Mouse (Mus musculus) brain, adult 2 months (tissue): ENCODE measurements around the gene Amigo1.

Experiments used
- DNase-seq: peaks from one replicate; pipeline ENCODE4 v3.0.0; 2011; ENCODE audit warnings: low read depth, low spot score

Amigo1 gene

GRCm38 (mm10) chr3:108180514-108180913 lies 5.6 kb upstream of the Amigo1 start:
- DNase-seq: no peak

- DNase-seq: no peak
Measured at GRCm38 (mm10) chr3:108184742-108185141, 1.4 kb upstream of the Amigo1 start.

- peak; percentile 59 for DNase-seq
Measured at GRCm38 (mm10) chr3:108185460-108186097, 556 bp upstream of the Amigo1 start.

- DNase-seq: no peak
Measured at GRCm38 (mm10) chr3:108187111-108187795, 1.1 kb downstream of the Amigo1 start.

GRCm38 (mm10) chr3:108188716-108189490 lies 2.8 kb downstream of the Amigo1 start:
- no peak for DNase-seq

- DNase-seq: no peak
Measured at GRCm38 (mm10) chr3:108189897-108190296, 3.8 kb downstream of the Amigo1 start.

- no peak for DNase-seq
Measured at GRCm38 (mm10) chr3:108193686-108194085, 7.6 kb downstream of the Amigo1 start.

- DNase-seq: no peak
Measured at GRCm38 (mm10) chr3:108195287-108195686, 9.2 kb downstream of the Amigo1 start.

GRCm38 (mm10) chr3:108195941-108196590 lies 9.9 kb downstream of the Amigo1 start:
- peak; percentile 93 for DNase-seq

GRCm38 (mm10) chr3:108197066-108197497 lies 10.9 kb downstream of the Amigo1 start:
- peak; percentile 92 for DNase-seq

- no peak for DNase-seq
Measured at GRCm38 (mm10) chr3:108199231-108199630, 13.1 kb downstream of the Amigo1 start.

GRCm38 (mm10) chr3:108200329-108201323 lies 14.5 kb downstream of the Amigo1 start, which contains the start of gene Cyb561d1:
Cyb561d1 (minus strand) TSS chr3:108201212.
- peak; percentile 91 for DNase-seq

- DNase-seq: no peak
Measured at GRCm38 (mm10) chr3:108202506-108202905, 16.4 kb downstream of the Amigo1 start.

GRCm38 (mm10) chr3:108203212-108203611 lies 17.1 kb downstream of the Amigo1 start:
- no peak for DNase-seq

- peak; percentile 86 for DNase-seq
Measured at GRCm38 (mm10) chr3:108203621-108204325, 17.6 kb downstream of the Amigo1 start.

- no peak for DNase-seq
Measured at GRCm38 (mm10) chr3:108204470-108204869, 18.3 kb downstream of the Amigo1 start.

- DNase-seq: no peak
Measured at GRCm38 (mm10) chr3:108205601-108206000, 19.5 kb downstream of the Amigo1 start.

GRCm38 (mm10) chr3:108206731-108207375 lies 20.7 kb downstream of the Amigo1 start:
- DNase-seq: peak; percentile 60

- no peak for DNase-seq
Measured at GRCm38 (mm10) chr3:108209001-108209400, 22.9 kb downstream of the Amigo1 start.
